Mouse (Mus musculus) c-Kit-positive CD71-negative TER-119-negative erythroid progenitor cells, embryonic 14.5 days (primary cell): ENCODE data around the gene Akt1s1.

Experiments
- DNase-seq: peaks from one replicate; pipeline ENCODE4 v3.0.0-alpha.2; 2013; ENCODE audit warnings: low read depth

The Akt1s1 gene

DNA sequence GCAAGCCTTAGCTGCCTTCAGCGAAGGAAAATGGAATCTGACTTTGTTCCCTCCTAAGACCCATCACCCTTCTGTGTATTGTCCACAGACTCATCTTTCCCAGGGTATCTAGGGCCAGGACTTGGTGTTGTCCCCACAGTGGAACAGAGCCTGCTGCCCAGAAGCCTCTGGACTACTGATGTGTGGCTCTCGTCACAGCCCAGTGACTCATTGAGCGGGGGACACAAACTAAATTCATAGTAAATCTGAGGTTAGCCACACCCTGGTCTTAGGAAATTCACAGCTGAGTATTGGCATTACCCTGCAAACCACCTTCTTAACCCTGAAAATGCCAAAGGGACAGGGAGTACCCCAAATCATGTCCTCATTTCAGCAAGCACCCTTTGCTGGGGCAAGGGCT lies 22.0 kb upstream of the Akt1s1 start:
- no peak for DNase-seq

DNA sequence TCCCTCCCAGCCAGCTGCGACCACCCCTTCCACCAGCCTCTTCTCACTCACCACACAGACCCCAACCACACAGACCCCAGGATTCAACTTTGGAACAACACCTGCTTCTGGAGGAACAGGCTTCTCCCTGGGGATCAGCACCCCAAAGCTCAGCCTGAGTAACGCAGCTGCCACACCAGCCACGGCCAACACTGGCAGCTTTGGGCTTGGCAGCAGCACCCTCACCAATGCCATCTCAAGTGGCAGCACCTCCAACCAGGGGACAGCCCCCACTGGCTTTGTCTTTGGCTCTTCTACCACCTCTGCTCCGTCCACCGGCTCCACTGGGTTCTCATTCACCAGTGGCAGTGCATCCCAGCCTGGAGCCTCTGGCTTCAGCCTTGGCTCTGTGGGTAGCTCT lies 20.1 kb upstream of the Akt1s1 start:
- no peak for DNase-seq

DNA sequence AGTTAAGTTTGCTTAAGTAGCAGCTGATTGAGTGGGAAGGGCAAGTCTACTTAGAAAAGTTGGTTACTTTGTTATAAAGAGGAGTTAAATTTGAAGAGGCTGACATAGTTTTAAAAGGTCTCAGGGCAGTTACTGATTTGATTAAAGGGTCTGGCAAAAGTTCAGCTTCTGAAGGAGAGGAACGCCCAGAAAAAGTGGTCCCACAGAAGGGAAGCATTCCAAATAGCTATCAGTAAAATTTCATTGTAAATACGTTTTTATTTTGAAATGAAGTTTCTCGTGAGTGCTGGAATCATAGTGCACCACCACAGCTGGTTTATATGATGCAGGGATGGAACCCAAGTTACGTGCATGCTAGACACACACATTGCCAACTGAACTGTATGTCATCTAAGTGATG lies 16.0 kb upstream of the Akt1s1 start:
- DNase-seq = no peak

DNA sequence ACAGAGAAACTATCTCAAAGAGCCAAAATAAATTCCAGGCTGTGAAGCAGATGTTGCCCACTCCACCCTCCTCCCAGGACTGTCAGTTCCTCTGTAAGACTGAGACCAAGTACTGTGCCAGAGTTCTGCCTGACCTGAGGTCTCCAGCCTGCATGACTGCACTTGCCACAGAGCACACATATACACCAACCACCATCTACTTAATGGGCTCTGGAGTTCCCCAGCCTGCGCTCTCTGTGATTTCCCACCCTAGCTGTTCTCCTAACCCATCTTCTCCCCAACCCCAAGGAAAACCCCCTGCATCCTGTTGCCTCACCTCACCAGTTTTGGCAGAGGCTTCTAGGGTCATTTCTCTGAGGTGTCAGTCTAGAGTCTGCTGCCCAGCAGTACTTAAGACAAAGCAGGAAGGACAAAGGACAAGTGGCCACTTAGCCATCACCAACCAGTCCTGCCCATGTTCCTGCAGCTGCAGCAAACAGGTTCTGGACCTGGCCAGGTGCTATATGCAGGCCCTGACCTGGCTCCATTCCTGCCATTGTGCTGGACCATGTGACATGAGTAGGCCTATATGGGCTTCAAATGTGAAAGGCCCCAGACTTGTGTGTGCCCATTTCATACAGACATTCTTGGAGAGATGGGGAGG lies 13.3 kb upstream of the Akt1s1 start:
- DNase-seq = no peak

DNA sequence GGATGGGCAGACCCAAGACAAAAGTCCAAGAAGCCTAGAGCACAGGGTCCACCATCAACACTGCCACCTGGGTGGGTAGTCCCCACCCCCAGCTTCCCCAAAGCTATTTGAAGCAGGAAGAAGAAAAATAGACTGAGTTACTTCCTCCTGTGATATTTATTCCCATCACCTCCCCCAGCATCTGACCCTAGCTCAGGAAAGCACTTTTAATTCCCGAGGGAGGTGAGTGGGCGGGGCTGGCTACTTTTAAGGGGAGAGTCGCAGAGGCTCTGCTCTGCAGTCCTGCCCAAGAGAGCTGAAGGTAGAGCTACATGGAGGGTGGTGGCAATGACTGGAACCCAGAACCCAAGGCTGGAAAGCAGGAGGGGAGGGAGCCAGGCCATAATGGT lies 12.8 kb upstream of the Akt1s1 start:
- no peak for DNase-seq

DNA sequence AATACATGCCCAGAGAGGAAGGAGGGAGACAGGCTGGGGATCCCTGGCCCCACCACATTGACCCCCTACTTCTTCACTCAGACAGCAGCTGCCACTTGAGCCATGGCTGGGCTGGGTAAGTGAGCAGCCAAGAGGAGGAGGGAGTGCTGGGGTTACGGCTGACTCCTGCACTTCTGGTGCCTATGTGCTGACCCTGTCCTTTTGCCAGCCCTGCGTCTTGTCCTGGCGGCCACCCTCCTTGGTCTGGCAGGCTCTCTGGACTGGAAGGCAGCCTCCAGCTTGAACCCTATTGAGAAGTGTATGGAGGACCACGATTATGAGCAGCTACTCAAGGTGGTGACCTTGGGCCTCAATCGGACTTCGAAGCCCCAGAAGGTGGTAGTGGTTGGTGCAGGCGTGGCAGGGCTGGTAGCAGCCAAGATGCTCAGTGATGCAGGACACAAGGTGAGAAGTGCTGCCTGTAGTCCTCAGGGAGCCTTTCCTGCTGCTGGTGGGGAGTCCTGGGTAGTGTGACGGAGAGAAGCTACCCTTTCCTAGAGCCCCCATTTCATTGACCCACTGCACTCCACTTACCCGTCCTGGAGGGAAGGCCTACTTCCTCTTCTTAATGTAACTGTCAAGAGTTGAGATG lies 12.3 kb upstream of the Akt1s1 start:
- no peak for DNase-seq

DNA sequence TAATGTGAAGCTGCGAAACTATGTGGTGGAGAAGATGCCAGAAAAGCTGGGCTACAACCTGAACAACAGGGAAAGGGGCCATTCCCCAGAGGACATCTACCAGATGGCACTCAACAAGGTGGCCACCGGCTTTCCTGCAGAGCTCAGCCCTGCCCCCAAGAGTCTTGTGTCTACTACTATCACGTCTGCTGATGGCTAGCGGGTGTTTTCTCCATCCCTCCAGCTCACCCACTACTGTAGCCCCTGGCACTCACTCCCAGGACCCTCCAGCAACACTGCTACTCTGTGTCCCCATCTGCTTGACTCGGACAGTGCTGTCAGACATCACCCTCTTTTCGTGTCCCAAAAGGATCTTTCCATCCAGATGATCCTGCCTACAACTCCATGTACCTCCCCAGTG lies 10.7 kb upstream of the Akt1s1 start:
- no peak for DNase-seq

DNA sequence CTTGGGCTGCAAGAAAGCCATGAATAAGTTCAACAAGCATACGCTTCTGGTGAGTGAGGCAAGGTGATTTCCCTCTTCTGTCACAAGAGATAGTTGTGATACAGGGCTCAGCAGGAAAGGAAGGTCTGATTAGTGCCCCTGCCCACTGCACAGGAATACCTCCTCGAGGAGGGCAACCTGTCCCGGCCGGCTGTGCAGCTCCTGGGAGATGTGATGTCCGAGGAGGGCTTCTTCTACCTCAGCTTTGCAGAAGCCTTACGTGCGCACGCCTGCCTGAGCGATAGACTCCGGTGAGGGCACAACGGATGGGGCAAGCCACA lies 9.7 kb upstream of the Akt1s1 start:
- DNase-seq = no peak

DNA sequence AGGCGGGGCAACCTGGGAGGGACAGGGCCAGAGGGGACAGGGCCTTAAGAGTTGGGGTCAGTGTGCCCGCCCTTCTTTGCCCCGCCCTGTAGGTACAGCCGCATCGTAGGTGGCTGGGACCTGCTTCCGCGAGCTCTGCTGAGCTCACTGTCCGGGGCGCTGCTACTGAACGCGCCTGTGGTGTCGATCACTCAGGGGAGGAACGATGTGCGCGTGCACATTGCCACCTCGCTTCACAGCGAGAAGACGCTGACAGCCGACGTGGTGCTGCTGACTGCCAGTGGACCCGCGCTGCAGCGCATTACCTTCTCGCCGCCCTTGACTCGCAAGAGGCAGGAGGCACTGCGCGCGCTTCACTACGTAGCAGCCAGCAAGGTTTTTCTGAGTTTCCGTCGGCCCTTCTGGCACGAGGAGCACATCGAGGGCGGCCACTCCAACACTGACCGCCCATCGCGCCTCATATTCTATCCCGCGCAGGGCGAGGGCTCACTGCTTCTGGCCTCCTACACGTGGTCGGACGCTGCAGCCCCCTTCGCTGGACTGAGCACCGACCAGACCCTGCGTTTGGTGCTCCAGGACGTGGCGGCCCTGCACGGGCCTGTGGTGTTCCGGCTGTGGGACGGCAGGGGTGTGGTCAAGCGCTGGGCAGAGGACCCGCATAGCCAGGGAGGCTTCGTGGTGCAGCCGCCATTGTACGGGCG lies 9.2 kb upstream of the Akt1s1 start:
- no peak for DNase-seq

DNA sequence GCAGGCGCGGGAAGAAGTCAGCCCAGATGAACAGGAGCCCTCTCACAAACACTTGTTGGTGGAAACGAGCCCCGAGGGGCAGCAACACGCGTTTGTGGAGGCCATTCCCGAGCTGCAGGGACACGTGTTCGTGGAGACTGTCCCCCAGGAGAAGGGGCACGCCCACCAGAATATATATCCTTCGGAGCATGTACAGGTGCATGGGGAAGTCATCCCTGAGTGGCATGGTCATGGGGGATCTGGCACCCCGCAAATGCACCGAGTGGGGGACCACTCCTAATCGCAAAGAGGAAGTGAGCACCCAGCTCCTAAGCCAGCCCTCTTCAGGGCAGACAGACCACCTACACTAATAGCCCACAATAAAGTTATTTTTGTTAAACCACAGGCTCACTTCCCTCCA lies 8.4 kb upstream of the Akt1s1 start:
- DNase-seq = no peak

DNA sequence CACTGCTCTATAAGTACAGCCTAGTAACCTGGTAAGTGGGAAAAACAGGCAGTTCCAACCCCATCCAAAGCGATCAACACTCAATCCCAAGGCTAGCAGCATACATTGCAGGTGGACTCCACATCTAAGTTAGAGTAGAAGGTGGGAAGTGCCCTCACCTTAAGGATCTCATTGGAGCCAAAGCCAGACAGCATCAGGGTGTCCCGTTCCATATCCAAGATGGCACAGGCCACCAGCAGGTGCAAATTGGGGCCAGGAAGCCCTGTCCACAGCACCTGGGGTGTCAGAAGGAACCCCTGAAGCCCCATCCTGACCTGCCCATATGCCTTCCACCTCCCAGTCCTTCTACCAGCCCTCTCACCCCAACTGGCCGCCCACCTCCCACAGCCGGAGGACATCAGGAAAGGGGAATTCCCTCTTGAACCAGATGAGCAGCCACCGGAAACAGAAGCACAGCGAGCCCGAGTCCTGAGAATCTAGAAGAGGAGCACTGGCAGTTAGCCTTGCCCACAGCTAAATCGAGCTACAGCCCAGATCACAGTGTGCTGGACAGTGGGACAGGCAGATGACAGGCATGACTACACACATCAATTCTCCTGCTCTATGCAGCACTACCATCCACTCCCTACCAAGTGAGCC lies 6.8 kb upstream of the Akt1s1 start:
- no peak for DNase-seq

DNA sequence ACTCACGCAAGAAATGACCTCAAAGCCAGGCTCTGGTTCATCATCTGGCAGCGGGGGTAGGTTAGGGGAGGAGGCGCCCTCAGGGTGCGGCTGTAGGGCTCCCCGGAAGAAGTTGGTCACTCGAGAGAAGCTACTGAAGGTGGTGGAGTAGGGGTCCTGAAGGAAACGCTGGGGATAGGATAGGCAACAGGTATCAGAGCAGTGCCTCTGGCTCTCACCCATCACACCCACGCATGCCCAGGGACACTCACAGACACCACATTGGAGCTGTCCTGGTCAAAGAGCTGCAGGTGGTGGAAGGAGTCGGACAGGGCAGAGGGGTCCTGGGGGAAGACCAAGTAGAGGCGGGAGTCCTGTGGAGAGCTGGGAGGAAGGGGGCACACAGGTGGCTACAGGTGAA lies 3.8 kb upstream of the Akt1s1 start:
- no peak for DNase-seq

DNA sequence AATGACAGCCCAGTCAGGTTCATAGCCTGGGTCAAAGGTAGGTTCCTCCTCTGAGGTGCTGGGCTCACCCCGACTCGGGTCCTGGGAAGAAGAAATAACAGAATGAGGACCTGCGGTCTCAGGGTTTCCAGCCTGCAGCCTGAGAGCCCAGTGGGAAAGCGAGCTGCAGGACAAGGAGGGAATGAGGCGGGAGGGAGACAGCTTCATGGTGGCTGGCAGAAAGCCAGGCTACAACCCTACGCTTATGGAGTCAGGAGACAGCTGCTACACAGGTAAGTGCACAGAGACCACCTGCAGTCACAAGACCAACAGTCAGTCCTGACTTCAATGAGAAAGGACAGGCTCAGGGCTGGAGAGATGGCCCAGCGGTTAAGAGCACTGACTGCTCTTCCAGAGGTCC lies 2.0 kb upstream of the Akt1s1 start:
- DNase-seq = no peak

DNA sequence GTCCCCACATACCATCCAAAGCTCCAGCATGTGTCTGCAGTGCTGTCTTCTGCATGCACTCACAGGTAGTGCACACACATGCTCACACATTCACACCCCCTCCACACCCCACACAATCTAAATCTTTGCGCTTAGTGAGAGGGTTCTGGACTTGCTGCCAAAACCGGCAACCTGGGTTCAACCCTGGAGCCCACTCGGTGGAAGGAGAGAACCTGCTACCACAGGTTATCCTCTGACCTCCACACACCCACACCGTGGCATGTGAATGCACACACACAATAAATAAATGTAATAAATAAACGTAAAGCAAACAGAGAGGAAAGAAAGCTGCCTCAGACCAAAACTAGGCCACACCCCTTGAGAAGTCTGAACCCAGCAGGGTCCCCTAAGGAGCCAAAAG lies 1.0 kb upstream of the Akt1s1 start:
- DNase-seq = no peak

DNA sequence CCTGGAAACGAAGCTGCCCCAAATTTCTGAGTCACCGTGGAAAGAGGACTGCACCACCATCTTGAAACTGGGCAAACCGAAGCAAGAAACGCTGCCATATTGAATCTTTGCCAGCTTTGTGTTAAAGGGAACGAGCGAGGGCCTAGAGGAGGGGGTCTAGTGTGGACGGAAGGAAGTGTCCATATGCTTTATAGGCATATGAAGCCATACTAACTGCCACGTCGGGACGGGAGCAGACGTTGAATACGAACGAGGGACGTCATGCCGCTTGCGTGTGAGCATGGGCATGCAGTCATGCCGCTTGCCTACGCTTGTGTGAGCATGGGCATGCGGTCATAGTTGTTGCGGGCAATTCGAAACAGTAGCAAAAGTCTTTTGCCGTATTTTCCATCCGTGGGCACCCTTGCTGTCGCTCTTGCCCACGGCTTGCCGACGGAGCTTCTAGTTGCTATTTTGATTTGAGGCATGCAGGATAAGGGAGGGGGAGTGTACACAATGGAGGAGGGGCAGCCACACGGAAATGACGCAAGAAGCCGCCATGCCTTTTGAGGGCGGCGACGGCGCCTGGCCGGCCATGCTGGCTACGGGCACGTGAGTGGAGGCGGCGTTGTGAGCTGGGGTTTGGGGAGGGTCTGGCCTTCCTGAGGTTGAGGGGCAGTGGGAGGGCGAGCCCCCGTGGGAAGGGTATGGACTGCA lies 773 bp downstream of the Akt1s1 start:
- peak; percentile 83 for DNase-seq

DNA sequence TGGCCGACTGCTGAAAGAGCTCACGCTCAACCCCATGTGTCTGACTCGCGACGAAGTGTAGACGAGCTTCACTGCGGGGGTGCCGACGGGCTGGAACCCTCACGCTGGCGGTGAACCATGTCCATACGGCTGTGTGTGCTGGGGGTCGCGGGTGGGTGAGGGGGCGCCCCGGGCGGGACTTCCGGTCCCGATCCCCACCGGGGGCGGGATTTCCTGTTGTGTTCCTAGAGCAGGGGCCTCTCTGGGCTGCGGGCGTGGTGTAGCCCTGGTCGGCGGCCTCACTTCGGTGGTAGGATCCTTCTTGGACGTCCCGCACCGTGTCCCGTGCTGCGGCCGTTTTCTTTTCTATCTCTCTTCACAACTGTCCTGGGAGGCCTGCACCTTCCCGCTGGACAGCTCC lies 1.4 kb downstream of the Akt1s1 start:
- no peak for DNase-seq

DNA sequence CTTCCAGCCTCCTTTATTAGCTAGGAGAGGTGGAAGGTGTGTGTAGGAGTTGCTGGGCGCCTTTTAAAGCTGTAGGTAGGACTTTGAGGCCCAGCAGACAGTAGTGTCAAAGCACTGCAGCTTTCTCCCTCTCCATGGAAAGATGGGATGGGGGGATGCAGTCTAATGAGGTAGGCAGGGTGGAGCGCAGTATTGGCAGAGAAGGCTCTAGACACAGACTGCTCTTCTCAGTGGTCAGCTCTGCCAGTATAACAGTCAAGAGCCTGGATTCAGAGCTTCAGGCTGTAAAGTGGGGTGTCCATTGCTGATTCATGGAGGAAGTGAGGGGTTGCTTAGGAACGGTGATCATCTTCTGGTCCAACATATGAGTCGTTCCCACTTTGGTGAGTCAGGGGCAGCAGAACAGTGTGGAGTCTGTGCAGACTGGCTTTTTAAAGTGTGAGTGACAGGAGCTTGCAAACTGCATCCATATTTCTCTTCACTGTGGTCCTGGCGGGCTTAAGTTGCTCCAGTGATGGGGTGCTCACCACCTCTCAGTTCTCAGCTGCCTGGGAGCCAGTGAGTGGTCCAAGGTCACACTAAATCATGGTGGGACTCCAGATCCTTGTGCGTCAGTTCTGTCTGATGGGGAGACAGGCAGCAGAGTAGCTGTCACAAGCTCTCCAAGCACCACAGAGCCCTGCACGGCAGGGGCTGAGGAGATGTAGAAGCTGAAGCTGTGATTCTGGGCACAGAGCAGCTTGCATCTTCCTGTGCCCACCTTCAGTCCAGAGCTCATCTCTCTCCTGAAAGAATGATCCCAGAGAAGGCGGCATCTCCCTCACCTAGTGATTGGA lies 2.2 kb downstream of the Akt1s1 start:
- DNase-seq = no peak

DNA sequence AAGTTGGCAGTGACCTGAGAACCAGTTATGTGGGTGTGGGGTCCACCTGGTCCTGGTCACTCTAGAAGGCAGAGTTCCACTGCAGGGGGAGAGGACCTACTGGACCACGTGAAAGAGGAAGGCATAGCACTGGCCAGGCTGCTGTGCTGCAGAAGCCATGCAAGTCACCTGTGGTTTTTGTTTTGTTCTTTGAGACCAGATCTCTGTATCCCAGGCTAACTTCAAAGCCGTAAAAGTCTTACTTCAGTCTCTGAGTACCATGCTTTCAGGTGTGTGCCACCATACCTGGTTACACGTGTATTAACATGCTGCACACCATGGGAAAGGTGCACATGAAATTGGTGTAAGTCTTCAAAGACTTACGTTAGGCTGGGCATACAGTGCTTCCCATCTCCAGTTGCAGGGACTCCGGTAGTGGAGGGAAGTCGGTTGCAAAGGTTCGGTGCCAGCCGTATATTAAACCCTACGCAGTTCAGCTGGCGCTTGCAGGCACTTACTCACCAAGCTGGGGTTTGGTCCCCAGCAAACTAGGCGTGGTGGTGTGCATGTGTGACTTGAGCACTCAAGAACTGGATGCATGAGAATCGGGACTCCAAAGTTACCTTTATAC lies 2.9 kb downstream of the Akt1s1 start:
- no peak for DNase-seq

DNA sequence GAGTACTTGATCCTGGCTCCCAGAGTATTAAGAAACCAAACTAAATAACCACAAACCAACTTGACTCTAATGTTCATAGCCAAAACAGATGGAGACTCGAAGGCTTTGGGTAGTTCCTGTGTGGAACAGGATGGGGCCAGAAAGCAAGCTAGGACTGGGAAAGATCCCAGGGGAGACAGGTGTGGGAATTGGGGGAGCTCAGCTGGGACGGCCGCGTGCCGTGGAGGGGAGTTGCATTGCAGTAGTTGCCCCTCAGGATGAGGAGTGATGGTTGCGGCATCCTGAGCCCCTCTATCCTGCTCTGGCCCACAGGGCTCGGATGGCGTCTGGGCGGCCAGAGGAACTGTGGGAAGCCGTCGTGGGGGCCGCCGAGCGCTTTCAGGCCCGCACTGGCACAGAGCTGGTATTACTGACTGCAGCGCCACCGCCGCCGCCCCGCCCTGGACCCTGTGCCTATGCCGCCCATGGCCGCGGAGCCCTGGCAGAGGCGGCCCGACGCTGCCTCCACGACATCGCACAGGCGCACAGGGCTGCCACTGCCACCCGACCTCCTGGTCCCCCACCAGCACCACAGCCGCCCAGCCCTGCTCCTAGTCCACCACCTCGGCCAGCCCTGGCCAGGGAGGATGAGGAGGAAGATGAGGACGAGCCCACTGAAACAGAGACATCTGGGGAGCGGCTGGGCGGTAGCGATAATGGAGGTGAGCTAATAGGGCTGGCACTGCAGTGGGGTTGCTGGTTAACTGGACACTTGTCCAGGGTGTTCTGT lies 3.7 kb downstream of the Akt1s1 start:
- DNase-seq = no peak

DNA sequence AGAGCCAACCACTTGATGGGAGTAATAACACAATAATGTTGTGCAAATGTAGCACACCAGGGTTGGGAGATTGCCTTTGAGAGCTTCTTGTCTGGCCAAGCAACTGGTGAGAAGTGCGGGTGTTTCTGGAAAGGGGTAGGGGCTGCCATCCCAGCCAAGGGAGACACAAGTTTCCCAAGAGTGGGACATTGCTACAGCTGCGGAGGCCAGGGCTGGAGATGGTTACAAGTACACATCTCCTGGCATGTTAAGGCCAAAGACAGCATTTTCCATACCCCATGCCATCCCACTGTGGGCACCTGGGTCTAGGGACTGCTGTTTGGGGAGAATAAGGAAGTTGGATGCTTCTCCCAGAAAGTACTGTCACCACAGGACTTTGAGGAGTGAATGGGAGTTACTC lies 4.3 kb downstream of the Akt1s1 start:
- no peak for DNase-seq
